Mouse (Mus musculus): ENCODE measurements around the gene Vmn1r220. TPM values are rescaled to one million over a fixed set of nuclear protein-coding genes. Genes with fewer than 3 reads are reported as not detected.
"Not testable (repeated sequence)": the region's sequence is repeated elsewhere in the genome, so short reads cannot be mapped to it uniquely, and the experiment has no call there.

Vmn1r220 gene
- not detected in 2 replicates for polyA plus RNA-seq (2014; fragmentation: Nextera tagmentation; extraction: Ambion mirVana)

GRCm38 (mm10) chr13:23187875-23188274, at the start of gene Vmn1r220:
Vmn1r220 (minus strand) TSS chr13:23187975.
- 85% methylated on average over 2 of the region's 2 CpGs for WGBS
- Histone ChIP-seq H3K27me3 (ENCODE audit: control insufficient read depth, insufficient read depth, low read length) (no peaks in the 10 kb centered on the region), H3K4me3 (ENCODE audit: low read depth, low read length) (no peak within 1 kb of the TSS), H3K9ac (ENCODE audit: low read length) (no peak within 1 kb of the TSS), H3K27ac (replicated peaks; ENCODE audit: low read depth, low read length) (no peak within 1 kb of the TSS), H3K4me1 (ENCODE audit: control insufficient read depth, insufficient read depth, low read length) (no peaks in the 10 kb centered on the region), H3K36me3 (ENCODE audit: control insufficient read depth, insufficient read depth, low read length) (no peaks in the 10 kb centered on the region), H3K4me2 (ENCODE audit: low read depth, severe bottlenecking) (no peak within 1 kb of the TSS), H3K9me3 (ENCODE audit: control insufficient read depth, low read length) (no peaks in the 10 kb centered on the region)
- DNase-seq (ENCODE audit: low spot score): no peak
- ATAC-seq (ENCODE audit: insufficient number of reproducible peaks, low FRiP score, low TSS enrichment, low read depth): no peak

- ATAC-seq (ENCODE audit: insufficient number of reproducible peaks, low FRiP score, low TSS enrichment, low read depth); H3K27me3 ChIP-seq (ENCODE audit: control insufficient read depth, insufficient read depth, low read length); H3K9ac ChIP-seq (ENCODE audit: low read length); H3K4me1 ChIP-seq (ENCODE audit: control insufficient read depth, insufficient read depth, low read length); H3K4me3 ChIP-seq (ENCODE audit: low read depth, low read length); H3K27ac ChIP-seq (replicated peaks; ENCODE audit: low read depth, low read length); H3K36me3 ChIP-seq (ENCODE audit: control insufficient read depth, insufficient read depth, low read length); H3K4me2 ChIP-seq (ENCODE audit: low read depth, severe bottlenecking); H3K9me3 ChIP-seq (ENCODE audit: control insufficient read depth, low read length); DNase-seq (ENCODE audit: low spot score): not testable (repeated sequence)
Measured at GRCm38 (mm10) chr13:23235847-23236246, 48.1 kb upstream of the Vmn1r220 start, which contains the start of gene Vmn1r222. Vmn1r222 (minus strand) TSS chr13:23235947.

GRCm38 (mm10) chr13:23213827-23214226, 26.1 kb upstream of the Vmn1r220 start, which contains the start of gene Vmn1r221:
Vmn1r221 (plus strand) TSS chr13:23214127.
- WGBS: 92% methylated on average over 2 of the region's 2 CpGs
- not testable (repeated sequence) for ATAC-seq (ENCODE audit: insufficient number of reproducible peaks, low FRiP score, low TSS enrichment, low read depth); H3K27me3 ChIP-seq (ENCODE audit: control insufficient read depth, insufficient read depth, low read length); H3K9me3 ChIP-seq (ENCODE audit: control insufficient read depth, low read length); DNase-seq (ENCODE audit: low spot score); H3K36me3 ChIP-seq (ENCODE audit: control insufficient read depth, insufficient read depth, low read length); H3K9ac ChIP-seq (ENCODE audit: low read length); H3K27ac ChIP-seq (replicated peaks; ENCODE audit: low read depth, low read length); H3K4me3 ChIP-seq (ENCODE audit: low read depth, low read length); H3K4me2 ChIP-seq (ENCODE audit: low read depth, severe bottlenecking); H3K4me1 ChIP-seq (ENCODE audit: control insufficient read depth, insufficient read depth, low read length)

GRCm38 (mm10) chr13:23203885-23204284, 16.1 kb upstream of the Vmn1r220 start:
- not testable (repeated sequence) for H3K27ac ChIP-seq (replicated peaks; ENCODE audit: low read depth, low read length); ATAC-seq (ENCODE audit: insufficient number of reproducible peaks, low FRiP score, low TSS enrichment, low read depth); H3K4me3 ChIP-seq (ENCODE audit: low read depth, low read length)

GRCm38 (mm10) chr13:23166471-23166870, 21.3 kb downstream of the Vmn1r220 start:
- not testable (repeated sequence) for H3K4me1 ChIP-seq (ENCODE audit: control insufficient read depth, insufficient read depth, low read length); H3K4me3 ChIP-seq (ENCODE audit: low read depth, low read length); H3K4me2 ChIP-seq (ENCODE audit: low read depth, severe bottlenecking); H3K27me3 ChIP-seq (ENCODE audit: control insufficient read depth, insufficient read depth, low read length); ATAC-seq (ENCODE audit: insufficient number of reproducible peaks, low FRiP score, low TSS enrichment, low read depth); H3K36me3 ChIP-seq (ENCODE audit: control insufficient read depth, insufficient read depth, low read length); DNase-seq (ENCODE audit: low spot score); H3K27ac ChIP-seq (replicated peaks; ENCODE audit: low read depth, low read length); H3K9ac ChIP-seq (ENCODE audit: low read length); H3K9me3 ChIP-seq (ENCODE audit: control insufficient read depth, low read length)
- 89% methylated on average over 4 of the region's 4 CpGs for WGBS

More at GRCm38 (mm10) chr13:23203885-23204284, 16.1 kb upstream of the Vmn1r220 start:
- H3K4me1 ChIP-seq (ENCODE audit: control insufficient read depth, insufficient read depth, low read length); H3K27me3 ChIP-seq (ENCODE audit: control insufficient read depth, insufficient read depth, low read length); H3K36me3 ChIP-seq (ENCODE audit: control insufficient read depth, insufficient read depth, low read length); H3K4me2 ChIP-seq (ENCODE audit: low read depth, severe bottlenecking); H3K9me3 ChIP-seq (ENCODE audit: control insufficient read depth, low read length); DNase-seq (ENCODE audit: low spot score); H3K9ac ChIP-seq (ENCODE audit: low read length): not testable (repeated sequence)
- 83% methylated on average over 1 of the region's 1 CpGs for WGBS

- H3K4me1 ChIP-seq (ENCODE audit: control insufficient read depth, insufficient read depth, low read length): no peaks in the 10 kb centered on the region
- H3K4me2 ChIP-seq (ENCODE audit: low read depth, severe bottlenecking): no peak within 1 kb of the TSS
- no peak for DNase-seq (ENCODE audit: low spot score)
- ATAC-seq (ENCODE audit: insufficient number of reproducible peaks, low FRiP score, low TSS enrichment, low read depth): no peak
- no peak within 1 kb of the TSS for H3K9ac ChIP-seq (ENCODE audit: low read length)
- no peaks in the 10 kb centered on the region for H3K27me3 ChIP-seq (ENCODE audit: control insufficient read depth, insufficient read depth, low read length)
- H3K9me3 ChIP-seq (ENCODE audit: control insufficient read depth, low read length): no peaks in the 10 kb centered on the region
- H3K36me3 ChIP-seq (ENCODE audit: control insufficient read depth, insufficient read depth, low read length): no peaks in the 10 kb centered on the region
- 81% methylated on average over 4 of the region's 4 CpGs for WGBS
- no peak within 1 kb of the TSS for H3K27ac ChIP-seq (replicated peaks; ENCODE audit: low read depth, low read length)
- H3K4me3 ChIP-seq (ENCODE audit: low read depth, low read length): no peak within 1 kb of the TSS
Measured at GRCm38 (mm10) chr13:23159012-23159411, 28.8 kb downstream of the Vmn1r220 start, which contains the start of gene Vmn1r219. Vmn1r219 (plus strand) TSS chr13:23159312.

GRCm38 (mm10) chr13:23157848-23158247, 29.9 kb downstream of the Vmn1r220 start:
- H3K9me3 ChIP-seq (ENCODE audit: control insufficient read depth, low read length): no peaks in the 10 kb centered on the region
- H3K27ac ChIP-seq (replicated peaks; ENCODE audit: low read depth, low read length): no peak overlapping the region
- H3K4me1 ChIP-seq (ENCODE audit: control insufficient read depth, insufficient read depth, low read length): no peaks in the 10 kb centered on the region
- WGBS: 84% methylated on average over 3 of the region's 3 CpGs
- no peak for ATAC-seq (ENCODE audit: insufficient number of reproducible peaks, low FRiP score, low TSS enrichment, low read depth)
- no peaks in the 10 kb centered on the region for H3K36me3 ChIP-seq (ENCODE audit: control insufficient read depth, insufficient read depth, low read length)
- no peak overlapping the region for H3K4me3 ChIP-seq (ENCODE audit: low read depth, low read length)
- H3K4me2 ChIP-seq (ENCODE audit: low read depth, severe bottlenecking): no peak overlapping the region
- no peak overlapping the region for H3K9ac ChIP-seq (ENCODE audit: low read length)
- no peak for DNase-seq (ENCODE audit: low spot score)
- no peaks in the 10 kb centered on the region for H3K27me3 ChIP-seq (ENCODE audit: control insufficient read depth, insufficient read depth, low read length)

GRCm38 (mm10) chr13:23138880-23139279, 48.9 kb downstream of the Vmn1r220 start:
- 97% methylated on average over 2 of the region's 2 CpGs for WGBS

GRCm38 (mm10) chr13:23133501-23133900, 54.3 kb downstream of the Vmn1r220 start:
- DNase-seq (ENCODE audit: low spot score) (no peak), ATAC-seq (ENCODE audit: insufficient number of reproducible peaks, low FRiP score, low TSS enrichment, low read depth) (no peak)
- Histone ChIP-seq H3K27ac (replicated peaks; ENCODE audit: low read depth, low read length) (no peak overlapping the region), H3K9ac (ENCODE audit: low read length) (no peak overlapping the region), H3K36me3 (ENCODE audit: control insufficient read depth, insufficient read depth, low read length) (no peaks in the 10 kb centered on the region), H3K4me3 (ENCODE audit: low read depth, low read length) (no peak overlapping the region), H3K4me2 (ENCODE audit: low read depth, severe bottlenecking) (no peak overlapping the region), H3K4me1 (ENCODE audit: control insufficient read depth, insufficient read depth, low read length) (no peaks in the 10 kb centered on the region), H3K9me3 (ENCODE audit: control insufficient read depth, low read length) (no peaks in the 10 kb centered on the region), H3K27me3 (ENCODE audit: control insufficient read depth, insufficient read depth, low read length) (no peaks in the 10 kb centered on the region)
- 83% methylated on average over 1 of the region's 1 CpGs for WGBS

More at GRCm38 (mm10) chr13:23138880-23139279, 48.9 kb downstream of the Vmn1r220 start:
- ATAC-seq (ENCODE audit: insufficient number of reproducible peaks, low FRiP score, low TSS enrichment, low read depth) (no peak), DNase-seq (ENCODE audit: low spot score) (no peak)
- Histone ChIP-seq H3K9ac (ENCODE audit: low read length) (no peak overlapping the region), H3K27me3 (ENCODE audit: control insufficient read depth, insufficient read depth, low read length) (no peaks in the 10 kb centered on the region), H3K4me1 (ENCODE audit: control insufficient read depth, insufficient read depth, low read length) (no peaks in the 10 kb centered on the region), H3K9me3 (ENCODE audit: control insufficient read depth, low read length) (no peaks in the 10 kb centered on the region), H3K36me3 (ENCODE audit: control insufficient read depth, insufficient read depth, low read length) (no peaks in the 10 kb centered on the region), H3K27ac (replicated peaks; ENCODE audit: low read depth, low read length) (no peak overlapping the region), H3K4me2 (ENCODE audit: low read depth, severe bottlenecking) (no peak overlapping the region), H3K4me3 (ENCODE audit: low read depth, low read length) (no peak overlapping the region)
